ENCODE assay signal across 11 mouse cellular contexts in the genomic region with DNA sequence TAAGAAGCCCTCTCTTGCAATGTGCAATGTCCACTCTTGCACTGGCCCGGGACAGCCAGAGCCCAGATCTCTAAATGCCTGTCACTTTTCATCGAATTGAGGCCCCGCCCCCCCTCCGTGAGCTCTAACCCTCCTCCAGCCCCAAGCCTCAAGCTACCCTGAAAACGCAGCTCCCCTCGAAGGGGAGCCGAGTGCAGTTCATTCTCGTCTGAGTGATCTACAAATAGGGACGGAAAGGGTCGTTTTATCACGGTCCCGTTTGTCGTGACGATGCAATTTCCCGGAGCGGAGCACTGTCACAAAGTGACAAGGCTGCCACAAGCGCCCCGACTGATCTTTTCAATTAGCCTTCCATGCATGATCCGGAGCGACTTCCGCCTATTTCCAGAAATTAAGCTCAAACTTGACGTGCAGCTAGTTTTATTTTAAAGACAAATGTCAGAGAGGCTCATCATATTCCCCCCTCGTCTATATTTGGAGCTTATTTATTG. TPM values are rescaled to one million over a fixed set of nuclear protein-coding genes. Genes with fewer than 3 reads are reported as not detected.
A peak's percentile ranks its signal among the peaks of the same experiment; 100 is the strongest.
DNase-seq lines count a peak whose midpoint lies in the region; ATAC-seq and TF ChIP-seq lines count a peak whose summit lies in the region.
"Had no signal": no experiment of that assay in that cellular context is flagged by ENCODE, and none has a peak within 500 bp of the region (broad histone marks: within the 10 kb centered on the region; RNA-seq: fewer than 3 reads in every experiment).

No protein-coding gene starts in this region.

- H3K4me1 ChIP-seq in limb, embryonic 10.5 days: peaks cover 32% of the 10 kb centered on the region
- H3K4me1 ChIP-seq in neural tube, embryonic 15.5 days: peaks cover 18% of the 10 kb centered on the region

- no peak for DNase-seq in layer of hippocampus, adult 2 months (ENCODE audit: low spot score in 2 of 2)
- DNase-seq in layer of hippocampus, postnatal 10 days (ENCODE audit: low spot score in 2 of 2): no peak
- DNase-seq in limb, embryonic 10.5 days (ENCODE audit: low spot score): peak; percentile 58
- no peak for DNase-seq in kidney, adult 9 months
- DNase-seq in gastrocnemius, postnatal 14 days: no peak
- DNase-seq in spleen, adult 18-20 months: no peak
- DNase-seq: thymus, adult 18-20 months had no signal

- H3K9ac ChIP-seq in neural tube, embryonic 15.5 days (replicated peaks): no peak overlapping the region

- intact Hi-C loops in gastrocnemius, postnatal 14 days (cut with DNase I; ENCODE audit: low total_unique reads): no loop called here

- peak overlapping the region; percentile 42 for H3K4me2 ChIP-seq in neural tube, embryonic 15.5 days

- peak overlapping the region; percentile 72 for H3K27ac ChIP-seq in layer of hippocampus, adult 2 months
- no peak overlapping the region for H3K27ac ChIP-seq in limb, embryonic 10.5 days
- 0 out of 2 replicates have a peak overlapping the region, but pooled peaks have one; percentile 43 for H3K27ac ChIP-seq in neural tube, embryonic 15.5 days (replicated peaks)

- peak; percentile 33; the same call in 1 of the 2 replicates for ATAC-seq in common myeloid progenitor, adult 5-6 weeks (replicated peaks; ENCODE audit: low read depth, poor library complexity, severe bottlenecking)
- 0 out of 2 replicates have a peak, but pooled peaks have one; percentile 12 for ATAC-seq in neural tube, embryonic 15.5 days (ENCODE audit: low FRiP score)
- ATAC-seq: lung, postnatal 0 days had no signal

- no peak for TF ChIP-seq CTCF in layer of hippocampus, adult 2 months (conservative IDR thresholded peaks at IDR 0.05)

- H3K9me3 ChIP-seq in limb, embryonic 10.5 days (replicated peaks): no peaks in the 10 kb centered on the region
- no peaks in the 10 kb centered on the region for H3K9me3 ChIP-seq in neural tube, embryonic 15.5 days (replicated peaks)

- H3K36me3 ChIP-seq in limb, embryonic 10.5 days: no peaks in the 10 kb centered on the region
- no peaks in the 10 kb centered on the region for H3K36me3 ChIP-seq in neural tube, embryonic 15.5 days

- H3K4me3 ChIP-seq in layer of hippocampus, adult 2 months: peak overlapping the region; percentile 34; the same call in 1 of the 2 replicates
- no peak overlapping the region for H3K4me3 ChIP-seq in limb, embryonic 10.5 days
- peak overlapping the region; percentile 9; the same call in 1 of the 2 replicates for H3K4me3 ChIP-seq in neural tube, embryonic 15.5 days (replicated peaks)

- peaks cover 100% of the 10 kb centered on the region for H3K27me3 ChIP-seq in limb, embryonic 10.5 days (ENCODE audit: low read depth, poor library complexity, severe bottlenecking)
- H3K27me3 ChIP-seq in neural tube, embryonic 15.5 days (replicated peaks): peaks cover 80% of the 10 kb centered on the region

- under 1% methylated on average over 23 of the region's 23 CpGs for WGBS in limb, embryonic 10.5 days
- 2% methylated on average over 23 of the region's 23 CpGs for WGBS in neural tube, embryonic 15.5 days

RNA-seq across cellular contexts. Expression of gene Pax6, which starts 13.4 kb away (rescaled TPM):
- 10 to 100 TPM; 10.5 to 13.5 TPM for total RNA-seq in layer of hippocampus, adult 2 months (2021)
- total RNA-seq in layer of hippocampus, postnatal 10 days (2021): 10 to 100 TPM; 11.8 to 13.5 TPM
- not detected in 2 replicates for total RNA-seq in common myeloid progenitor, adult 5-6 weeks (2017)
- polyA plus RNA-seq in limb, embryonic 10.5 days (2016; fragmentation: Nextera tagmentation; extraction: Ambion mirVana): 0.09 and 0.15 TPM in 2 replicates
- 9.4 and 11.4 TPM in 2 replicates for polyA plus RNA-seq in neural tube, embryonic 15.5 days (2015; fragmentation: Nextera tagmentation; extraction: Ambion mirVana)
- under 1 TPM in 1 of 2 experiments, not detected in 1; 0.35 TPM for total RNA-seq in gastrocnemius, postnatal 14 days (2021)
- total RNA-seq: heart, adult 18-20 months had no signal
- polyA plus RNA-seq: lung, postnatal 0 days had no signal

Comparison
In these comparisons a context has a peak if more than half of its experiments do, and no peak if none do; other contexts are left out.
1. RNA of gene Pax6, which starts 13.4 kb away (total RNA-seq): 10.5 to 13.5 TPM in layer of hippocampus, adult 2 months and 11.8 to 13.5 TPM in layer of hippocampus, postnatal 10 days; 0.35 TPM in gastrocnemius, postnatal 14 days and not detected in common myeloid progenitor, adult 5-6 weeks; every median in the first group is over 4 times any median in the second.